Mouse (Mus musculus): ENCODE results near the gene Otud3.

- TF ChIP-seq POLR2A (IDR thresholded peaks at IDR 0.05; ENCODE audit: control insufficient read depth, low read depth, low read length) (no peak), CTCF (IDR thresholded peaks at IDR 0.05; ENCODE audit: control insufficient read depth, insufficient read depth, insufficient replicate concordance, low read depth, low read length) (peak; percentile 92; the same call in 1 of the 2 replicates)
Observed at GRCm38 (mm10) chr4:138856491-138856890, 57.3 kb downstream of the Otud3 start.

Measured in testis, adult 2 months (tissue).